Mouse (Mus musculus): ENCODE measurements around the gene Nubp2. TPM values are rescaled to one million over a fixed set of nuclear protein-coding genes. Genes with fewer than 3 reads are reported as not detected.

The Nubp2 gene
- polyA plus RNA-seq, 1 experiment: 38.4 TPM

DNA sequence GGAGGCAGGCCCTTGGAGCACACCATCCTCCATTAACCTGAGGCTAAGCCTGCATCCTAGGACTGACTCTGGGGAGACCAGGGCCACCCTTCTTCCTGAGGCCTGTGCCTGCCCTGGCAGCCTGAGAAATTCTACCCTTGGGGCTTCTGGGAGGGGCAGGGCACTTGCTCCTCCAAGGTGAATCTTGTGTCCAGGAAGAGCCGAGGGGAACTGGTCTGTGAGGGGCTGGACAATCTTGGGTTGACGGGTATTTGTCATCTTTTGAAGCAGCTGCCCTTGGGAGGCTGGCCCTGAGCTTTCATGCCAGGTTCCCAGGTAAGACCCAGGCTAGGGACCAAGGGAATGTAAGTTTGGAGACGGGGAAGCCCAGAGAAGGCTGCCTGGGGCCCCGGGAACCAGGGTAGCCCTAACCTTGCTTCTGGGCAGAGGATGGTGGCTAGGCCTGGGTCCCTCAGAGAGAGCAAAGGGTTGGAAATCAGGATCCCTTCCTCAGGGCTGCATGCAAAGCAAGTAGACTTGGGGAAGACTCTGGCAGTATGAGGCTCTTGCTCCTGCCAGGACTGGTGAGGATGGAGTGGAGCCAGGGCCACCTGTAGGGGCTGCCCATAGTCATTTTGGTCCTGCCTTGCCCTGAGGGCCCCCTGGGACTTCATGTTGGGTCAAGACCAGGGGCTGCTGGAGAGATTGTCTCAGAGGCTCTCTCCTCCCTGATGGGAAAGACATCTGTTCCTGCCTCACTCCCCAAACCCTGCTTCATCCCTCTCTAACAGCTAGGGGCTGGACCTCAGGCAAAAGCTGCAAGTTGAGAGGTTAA lies 12.1 kb upstream of the Nubp2 start:
- TF ChIP-seq CTCF (conservative IDR thresholded peaks at IDR 0.05; ENCODE audit: insufficient read depth, insufficient read length, low read depth, low read length): no peak
- no peak for TF ChIP-seq POLR2A (IDR thresholded peaks at IDR 0.05; ENCODE audit: low read depth, low read length)
- no peaks in the 10 kb centered on the region for H3K27me3 ChIP-seq (replicated peaks; ENCODE audit: control insufficient read depth, insufficient read depth, low read length)
- no peak overlapping the region for H3K4me3 ChIP-seq (ENCODE audit: insufficient read depth, low read depth, low read length)
- peaks cover 2% of the 10 kb centered on the region; the same call in 1 of the 2 replicates for H3K36me3 ChIP-seq (ENCODE audit: control insufficient read depth, insufficient read depth, low read length)
- H3K4me1 ChIP-seq (ENCODE audit: control insufficient read depth, insufficient read depth, low read length): peaks cover 9% of the 10 kb centered on the region; the same call in 1 of the 2 replicates
- no peak overlapping the region for H3K27ac ChIP-seq (ENCODE audit: insufficient read depth, low read depth, low read length)
- DNase-seq: no peak
- WGBS: 74% methylated on average over 4 of the region's 4 CpGs

GRCm38 (mm10) chr17:24897600-24897999 lies 11.5 kb upstream of the Nubp2 start:
- no peak overlapping the region for H3K4me3 ChIP-seq (ENCODE audit: insufficient read depth, low read depth, low read length)
- WGBS: 77% methylated on average over 4 of the region's 4 CpGs
- H3K4me1 ChIP-seq (ENCODE audit: control insufficient read depth, insufficient read depth, low read length): peaks cover 9% of the 10 kb centered on the region; the same call in 1 of the 2 replicates
- H3K36me3 ChIP-seq (ENCODE audit: control insufficient read depth, insufficient read depth, low read length): peaks cover 2% of the 10 kb centered on the region; the same call in 1 of the 2 replicates
- no peak for DNase-seq
- no peak for TF ChIP-seq CTCF (conservative IDR thresholded peaks at IDR 0.05; ENCODE audit: insufficient read depth, insufficient read length, low read depth, low read length)
- TF ChIP-seq POLR2A (IDR thresholded peaks at IDR 0.05; ENCODE audit: low read depth, low read length): no peak
- no peaks in the 10 kb centered on the region for H3K27me3 ChIP-seq (replicated peaks; ENCODE audit: control insufficient read depth, insufficient read depth, low read length)
- no peak overlapping the region for H3K27ac ChIP-seq (ENCODE audit: insufficient read depth, low read depth, low read length)

DNA sequence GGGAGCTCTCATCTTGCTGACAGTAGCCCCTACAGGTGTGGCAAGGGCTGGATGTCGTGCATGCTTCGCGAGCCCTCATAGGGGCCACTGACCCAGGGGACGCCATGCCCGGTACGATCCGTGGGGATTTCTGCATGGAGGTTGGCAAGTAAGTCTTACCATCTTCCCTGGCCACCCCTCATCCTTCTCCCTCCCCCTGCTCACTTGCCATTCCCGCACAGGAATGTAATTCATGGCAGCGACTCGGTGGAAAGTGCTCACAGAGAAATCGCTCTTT lies 10.8 kb upstream of the Nubp2 start:
- no peak for DNase-seq
- Histone ChIP-seq H3K27me3 (replicated peaks; ENCODE audit: control insufficient read depth, insufficient read depth, low read length) (no peaks in the 10 kb centered on the region), H3K4me1 (ENCODE audit: control insufficient read depth, insufficient read depth, low read length) (peaks cover 9% of the 10 kb centered on the region; the same call in 1 of the 2 replicates), H3K36me3 (ENCODE audit: control insufficient read depth, insufficient read depth, low read length) (0 out of 2 replicates have a peak, but pooled peaks cover 2% of the 10 kb centered on the region), H3K4me3 (ENCODE audit: insufficient read depth, low read depth, low read length) (peak overlapping the region; percentile 87), H3K27ac (ENCODE audit: insufficient read depth, low read depth, low read length) (peak overlapping the region; percentile 30)
- 17% methylated on average over 11 of the region's 11 CpGs for WGBS
- TF ChIP-seq POLR2A (IDR thresholded peaks at IDR 0.05; ENCODE audit: low read depth, low read length): no peak

DNA sequence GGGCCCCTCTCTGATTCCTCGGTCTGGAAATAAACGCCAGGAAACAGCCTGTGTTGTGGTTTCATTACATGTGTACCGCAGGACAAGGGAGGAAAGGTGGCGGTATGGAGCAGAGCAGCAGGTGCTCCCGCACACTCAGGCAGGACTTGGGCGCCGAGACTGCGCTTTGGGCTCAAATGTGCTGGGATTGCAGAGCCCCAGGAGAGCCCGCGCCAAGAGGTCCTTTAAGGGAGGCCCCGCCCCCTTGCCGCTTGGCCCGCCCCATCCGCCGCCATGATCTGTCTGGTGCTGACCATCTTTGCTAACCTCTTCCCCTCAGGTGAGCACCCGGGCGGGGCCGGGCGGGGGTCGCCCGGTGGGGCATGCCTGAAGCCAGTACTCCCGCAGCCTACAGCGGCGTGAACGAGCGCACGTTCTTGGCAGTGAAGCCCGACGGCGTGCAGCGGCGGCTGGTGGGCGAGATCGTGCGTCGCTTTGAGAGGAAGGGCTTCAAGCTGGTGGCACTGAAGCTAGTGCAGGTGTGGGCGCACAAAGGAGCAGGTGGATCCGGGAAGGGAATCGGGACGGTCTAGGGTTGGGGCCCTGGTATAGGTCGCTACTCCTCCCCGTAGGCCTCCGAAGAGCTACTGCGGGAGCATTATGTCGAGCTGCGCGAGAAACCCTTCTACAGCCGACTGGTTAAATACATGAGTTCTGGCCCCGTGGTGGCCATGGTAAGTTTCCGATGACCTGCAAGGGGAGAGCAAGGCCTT lies 10.3 kb upstream of the Nubp2 start, which contains the start of gene Nme3:
Gene Nme3, plus strand, starts transcription at position 260 of the 752 bp plus-strand sequence.
- H3K27ac ChIP-seq (ENCODE audit: insufficient read depth, low read depth, low read length): peak within 1 kb of the TSS; percentile 79
- WGBS: 1% methylated on average over 47 of the region's 50 CpGs
- peak; percentile 91 for DNase-seq
- peak within 1 kb of the TSS; percentile 87 for H3K4me3 ChIP-seq (ENCODE audit: insufficient read depth, low read depth, low read length)
- TF ChIP-seq CTCF (conservative IDR thresholded peaks at IDR 0.05; ENCODE audit: insufficient read depth, insufficient read length, low read depth, low read length): 0 out of 2 replicates have a peak, but pooled peaks have one; percentile 21
- TF ChIP-seq POLR2A (IDR thresholded peaks at IDR 0.05; ENCODE audit: low read depth, low read length): peak; percentile 27
- H3K4me1 ChIP-seq (ENCODE audit: control insufficient read depth, insufficient read depth, low read length): peaks cover 9% of the 10 kb centered on the region; the same call in 1 of the 2 replicates
- H3K27me3 ChIP-seq (replicated peaks; ENCODE audit: control insufficient read depth, insufficient read depth, low read length): no peaks in the 10 kb centered on the region
- peaks cover 2% of the 10 kb centered on the region; the same call in 1 of the 2 replicates for H3K36me3 ChIP-seq (ENCODE audit: control insufficient read depth, insufficient read depth, low read length)

- WGBS: 2% methylated on average over 23 of the region's 23 CpGs
- H3K27ac ChIP-seq (ENCODE audit: insufficient read depth, low read depth, low read length): peak overlapping the region; percentile 79
- no peaks in the 10 kb centered on the region for H3K27me3 ChIP-seq (replicated peaks; ENCODE audit: control insufficient read depth, insufficient read depth, low read length)
- peaks cover 9% of the 10 kb centered on the region; the same call in 1 of the 2 replicates for H3K4me1 ChIP-seq (ENCODE audit: control insufficient read depth, insufficient read depth, low read length)
- H3K36me3 ChIP-seq (ENCODE audit: control insufficient read depth, insufficient read depth, low read length): no peaks in the 10 kb centered on the region; the same call in none of the 2 replicates
- peak overlapping the region; percentile 87 for H3K4me3 ChIP-seq (ENCODE audit: insufficient read depth, low read depth, low read length)
- DNase-seq: no peak
- TF ChIP-seq POLR2A (IDR thresholded peaks at IDR 0.05; ENCODE audit: low read depth, low read length) (no peak), CTCF (conservative IDR thresholded peaks at IDR 0.05; ENCODE audit: insufficient read depth, insufficient read length, low read depth, low read length) (no peak)
Observed at GRCm38 (mm10) chr17:24895571-24896240, 9.6 kb upstream of the Nubp2 start.

- no peaks in the 10 kb centered on the region for H3K27me3 ChIP-seq (replicated peaks; ENCODE audit: control insufficient read depth, insufficient read depth, low read length)
- peak within 1 kb of the TSS; percentile 79 for H3K27ac ChIP-seq (ENCODE audit: insufficient read depth, low read depth, low read length)
- WGBS: under 1% methylated on average over 62 of the region's 62 CpGs
- DNase-seq: peak; percentile 92
- H3K36me3 ChIP-seq (ENCODE audit: control insufficient read depth, insufficient read depth, low read length): no peaks in the 10 kb centered on the region; the same call in none of the 2 replicates
- H3K4me3 ChIP-seq (ENCODE audit: insufficient read depth, low read depth, low read length): peak within 1 kb of the TSS; percentile 87
- TF ChIP-seq CTCF (conservative IDR thresholded peaks at IDR 0.05; ENCODE audit: insufficient read depth, insufficient read length, low read depth, low read length) (no peak), POLR2A (IDR thresholded peaks at IDR 0.05; ENCODE audit: low read depth, low read length) (peak; percentile 66)
- H3K4me1 ChIP-seq (ENCODE audit: control insufficient read depth, insufficient read depth, low read length): peaks cover 9% of the 10 kb centered on the region; the same call in 1 of the 2 replicates
Observed at GRCm38 (mm10) chr17:24894995-24895547, 8.9 kb upstream of the Nubp2 start, which contains the start of the genes Eme2 and Mrps34. Gene Eme2, minus strand, starts transcription at chr17:24895087. Gene Mrps34, plus strand, starts transcription at chr17:24895116.
